Mouse (Mus musculus): ENCODE data around the gene Neil1.

Neil1 gene

GRCm38 (mm10) chr9:57141417-57142353 lies 6.4 kb downstream of the Neil1 start:
- in situ Hi-C loops (cut with MboI, MseI), result loop anchor here (25.0 kb wide), 1 partner anchor 204 kb away; the partner anchor contains the start of genes Imp3 and Snx33

GRCm38 (mm10) chr9:57139571-57139970 lies 8.5 kb downstream of the Neil1 start:
- in situ Hi-C loops (cut with MboI, MseI), result loop anchor here (25.0 kb wide), 1 partner anchor 202 kb away; the partner anchor contains the start of genes Imp3 and Snx33

GRCm38 (mm10) chr9:57139110-57139509 lies 9.0 kb downstream of the Neil1 start:
- in situ Hi-C loops (cut with MboI, MseI), result loop anchor here (25.0 kb wide), 1 partner anchor 202 kb away; the partner anchor contains the start of genes Imp3 and Snx33

DNA sequence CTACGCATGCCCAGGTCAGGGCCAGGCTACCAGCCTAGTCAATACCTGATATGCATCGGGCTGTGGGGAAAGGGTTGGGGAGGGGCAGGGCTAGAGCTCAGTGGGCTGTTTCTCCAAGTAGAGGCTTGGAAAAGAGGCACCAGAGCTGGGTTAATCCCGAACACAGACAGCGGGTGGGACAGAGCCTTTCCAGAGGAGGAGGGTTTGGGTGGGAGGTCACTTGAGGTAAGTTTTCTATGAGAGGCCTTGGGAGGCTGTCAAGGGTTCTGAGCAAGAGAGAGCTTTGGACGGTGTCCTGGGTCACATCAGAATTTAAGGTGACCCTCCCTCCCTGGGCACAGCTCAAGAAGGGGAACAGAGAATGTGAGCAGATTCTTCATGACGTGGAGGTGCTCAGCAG lies 9.6 kb downstream of the Neil1 start:
- in situ Hi-C loops (cut with MboI, MseI), result loop anchor here (25.0 kb wide), 1 partner anchor 201 kb away; the partner anchor contains the start of genes Imp3 and Snx33

DNA sequence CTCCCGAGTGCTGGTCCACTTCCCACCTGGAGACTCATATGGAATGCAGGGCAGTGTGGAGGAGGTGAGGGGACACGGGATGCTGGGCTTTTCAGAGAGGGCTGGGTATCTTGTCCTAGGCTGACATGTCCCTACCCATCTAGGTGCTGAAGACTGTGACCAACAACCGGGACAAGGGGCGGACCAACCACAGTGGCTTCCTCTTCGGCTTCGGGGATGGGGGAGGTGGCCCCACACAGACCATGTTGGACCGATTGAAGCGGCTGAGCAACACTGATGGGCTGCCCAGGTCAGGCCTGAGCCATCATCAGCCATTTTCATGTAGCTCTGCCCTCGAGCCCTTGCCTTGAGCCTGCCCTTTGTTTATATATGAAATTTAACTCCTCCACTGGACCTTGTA lies 10.3 kb downstream of the Neil1 start:
- in situ Hi-C loops (cut with MboI, MseI), result loop anchor here (25.0 kb wide), 1 partner anchor 200 kb away; the partner anchor contains the start of genes Imp3 and Snx33

DNA sequence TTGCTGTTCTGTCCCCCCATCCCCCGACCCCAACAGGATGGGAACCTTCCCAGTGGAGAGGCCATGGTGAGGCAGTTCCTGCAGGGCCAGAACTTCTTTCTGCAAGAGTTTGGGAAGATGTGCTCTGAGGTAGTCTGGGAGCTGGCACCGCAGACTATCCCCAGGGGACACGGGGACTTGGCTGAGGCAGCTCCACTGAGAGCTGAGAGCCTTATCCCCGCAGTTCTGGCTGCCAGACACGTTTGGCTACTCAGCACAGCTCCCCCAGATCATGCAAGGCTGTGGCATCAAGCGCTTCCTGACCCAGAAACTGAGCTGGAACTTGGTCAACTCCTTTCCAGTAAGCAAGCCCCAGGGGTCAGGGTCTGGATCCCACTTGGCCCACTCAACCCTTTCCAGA lies 10.9 kb downstream of the Neil1 start:
- in situ Hi-C loops (cut with MboI, MseI), result loop anchor here (25.0 kb wide), 1 partner anchor 200 kb away; the partner anchor contains the start of genes Imp3 and Snx33

- in situ Hi-C loops (cut with MboI, MseI), result loop anchor here (25.0 kb wide), 1 partner anchor 194 kb away; the partner anchor contains the start of genes Imp3 and Snx33
Measured at GRCm38 (mm10) chr9:57130577-57131433, 17.3 kb downstream of the Neil1 start, which contains the start of gene Man2c1. Man2c1 (plus strand) TSS chr9:57130690.

- in situ Hi-C loops (cut with MboI, MseI), result loop anchor here (25.0 kb wide), 1 partner anchor 192 kb away; the partner anchor contains the start of genes Imp3 and Snx33
Measured at GRCm38 (mm10) chr9:57129641-57130040, 18.5 kb downstream of the Neil1 start.

DNA sequence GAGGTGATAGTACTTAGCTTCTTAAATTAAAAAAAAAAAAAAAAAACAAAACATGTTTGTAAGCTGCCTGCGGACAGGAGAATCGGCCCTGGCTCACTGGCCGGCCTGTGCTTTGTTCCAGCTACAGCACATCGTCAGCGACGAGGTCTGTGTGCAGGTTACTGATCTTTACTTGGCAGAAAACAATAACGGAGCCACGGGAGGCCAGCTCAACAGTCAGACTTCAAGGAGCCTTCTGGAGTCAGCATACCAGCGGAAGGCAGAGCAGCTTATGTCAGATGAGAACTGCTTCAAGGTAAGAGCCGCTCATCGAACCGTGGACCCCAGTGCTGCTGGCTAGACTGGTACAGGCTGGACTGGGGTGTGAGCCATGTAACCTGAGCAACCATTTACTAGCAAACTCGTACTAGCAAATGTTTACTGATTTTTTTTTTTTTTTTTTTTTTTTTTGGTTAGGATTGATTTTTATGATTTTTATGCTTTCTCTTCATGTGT lies 30.8 kb downstream of the Neil1 start:
- in situ Hi-C loops (cut with MboI, MseI), result no loop called here

All from regulatory T cell (primary cell).